Mouse (Mus musculus) lung, embryonic 14.5 days (tissue): ENCODE data around the gene Lsm14b. TPM values are rescaled to one million over a fixed set of nuclear protein-coding genes. Genes with fewer than 3 reads are reported as not detected.
A peak's percentile ranks its signal among the peaks of the same experiment; 100 is the strongest.

Experiments used
- ATAC-seq: fragments of 200-750 bp; cut with Nextera tagmentation; 2 replicates; pipeline ENCODE4 v1.8.0; 2017; ENCODE audit warnings: mild to moderate bottlenecking, moderate TSS enrichment, moderate library complexity; ENCODE audit not compliant: insufficient read depth
- DNase-seq: peaks from one replicate; pipeline ENCODE4 v3.0.0-alpha.2; 2015
- H3K27ac ChIP-seq: fragments of 300-500 bp; sonication (generic); 2 replicates; pipeline ENCODE4 v1.5.1; 2014; ENCODE audit warnings: low read depth, mild to moderate bottlenecking, moderate library complexity
- H3K27me3 ChIP-seq: fragments of 300-500 bp; sonication (generic); 2 replicates; pipeline ENCODE4 v1.6.1; 2014; ENCODE audit warnings: low read length, control low read depth; ENCODE audit not compliant: insufficient read depth
- H3K36me3 ChIP-seq: fragments of 300-500 bp; sonication (generic); 2 replicates; pipeline ENCODE4 v1.6.1; 2014; ENCODE audit warnings: control low read depth; ENCODE audit not compliant: insufficient read depth
- H3K4me1 ChIP-seq: fragments of 300-500 bp; sonication (generic); 2 replicates; pipeline ENCODE4 v1.6.1; 2014; ENCODE audit warnings: antibody characterized with exemption, control low read depth; ENCODE audit not compliant: insufficient read depth
- H3K4me2 ChIP-seq: fragments of 300-500 bp; sonication (generic); 2 replicates; pipeline ENCODE4 v1.6.1; 2014; ENCODE audit warnings: mild to moderate bottlenecking
- H3K4me3 ChIP-seq: fragments of 300-500 bp; sonication (generic); 2 replicates; pipeline ENCODE4 v1.5.1; 2014; ENCODE audit warnings: low read depth, low read length
- H3K9ac ChIP-seq: fragments of 300-500 bp; sonication (generic); 2 replicates; pipeline ENCODE4 v1.6.1; 2014
- H3K9me3 ChIP-seq: fragments of 300-500 bp; sonication (generic); 2 replicates; pipeline ENCODE4 v1.6.1; 2016; ENCODE audit warnings: low read depth, low read length, control low read depth
- CTCF ChIP-seq: IDR thresholded peaks from 2 replicates; pipeline ENCODE4 v1.5.1; 2016; ENCODE audit warnings: antibody characterized with exemption, low read depth
- WGBS: fragments of 180-500 bp; shearing (Covaris S2); extraction: QIAGEN DNeasy Blood & Tissue Kit; methylation state at CpG from one replicate; pipeline ENCODE4 v1.1.7; 2014; 5-methylcytosine and 5-hydroxymethylcytosine counted together
- polyA plus RNA-seq: library from polyadenylated mRNA; unstranded; fragments of >200 nt; fragmentation: Nextera tagmentation; extraction: Ambion mirVana; gene quantifications from 2 replicates; pipeline ENCODE4 v1.2.1, GENCODE M21; 2014

Gene Lsm14b
- polyA plus RNA-seq: 6.5 and 6.8 TPM in 2 replicates

- ATAC-seq (peak; percentile 96), DNase-seq (peak; percentile 99)
- peak within 1 kb of the TSS; percentile 81 for H3K9ac ChIP-seq
- peak within 1 kb of the TSS; percentile 95 for H3K4me3 ChIP-seq
- WGBS: under 1% methylated on average over 69 of the region's 80 CpGs
- H3K4me1 ChIP-seq: peaks cover 15% of the 10 kb centered on the region
- H3K9me3 ChIP-seq: no peaks in the 10 kb centered on the region
- H3K27me3 ChIP-seq: peaks cover 16% of the 10 kb centered on the region
- H3K36me3 ChIP-seq: peaks cover 28% of the 10 kb centered on the region
- H3K27ac ChIP-seq: peak within 1 kb of the TSS; percentile 91
- peak within 1 kb of the TSS; percentile 72 for H3K4me2 ChIP-seq
- TF ChIP-seq CTCF: no peak
Measured at GRCm38 (mm10) chr2:180024401-180025098, at the start of gene Lsm14b. TSS of gene Lsm14b (plus strand) at chr2:180024987.

- Histone ChIP-seq H3K36me3 (no peaks in the 10 kb centered on the region), H3K4me3 (peak overlapping the region; percentile 77), H3K27me3 (no peaks in the 10 kb centered on the region), H3K4me1 (peaks cover 18% of the 10 kb centered on the region), H3K9me3 (no peaks in the 10 kb centered on the region), H3K9ac (peak overlapping the region; percentile 85), H3K4me2 (peak overlapping the region; percentile 98), H3K27ac (peak overlapping the region; percentile 78; the same call in 1 of the 2 replicates)
- no peak for TF ChIP-seq CTCF
- WGBS: 0% methylated on average over 25 of the region's 82 CpGs
- DNase-seq (peak; percentile 35), ATAC-seq (no peak)
Measured at GRCm38 (mm10) chr2:179975851-179976250, 48.9 kb upstream of the Lsm14b start.

- WGBS: 0% methylated on average over 25 of the region's 54 CpGs
- ATAC-seq: peak; percentile 55
- DNase-seq: no peak
- Histone ChIP-seq H3K4me1 (peaks cover 18% of the 10 kb centered on the region), H3K4me3 (peak overlapping the region; percentile 77), H3K27me3 (no peaks in the 10 kb centered on the region), H3K4me2 (peak overlapping the region; percentile 98), H3K27ac (peak overlapping the region; percentile 78), H3K36me3 (no peaks in the 10 kb centered on the region), H3K9ac (peak overlapping the region; percentile 85), H3K9me3 (no peaks in the 10 kb centered on the region)
- TF ChIP-seq CTCF: no peak
Measured at GRCm38 (mm10) chr2:179976295-179976627, 48.5 kb upstream of the Lsm14b start.

GRCm38 (mm10) chr2:179976628-179977343, 48.0 kb upstream of the Lsm14b start, which contains the start of gene Taf4:
TSS of gene Taf4 (minus strand) at chr2:179976646.
- peak within 1 kb of the TSS; percentile 95 for H3K27ac ChIP-seq
- no peaks in the 10 kb centered on the region for H3K36me3 ChIP-seq
- no peaks in the 10 kb centered on the region for H3K9me3 ChIP-seq
- WGBS: under 1% methylated on average over 65 of the region's 84 CpGs
- H3K4me1 ChIP-seq: peaks cover 18% of the 10 kb centered on the region
- peak; percentile 94 for DNase-seq
- ATAC-seq: peak; percentile 94
- H3K4me3 ChIP-seq: peak within 1 kb of the TSS; percentile 77
- no peak for TF ChIP-seq CTCF
- peak within 1 kb of the TSS; percentile 85 for H3K9ac ChIP-seq
- H3K4me2 ChIP-seq: peak within 1 kb of the TSS; percentile 98
- no peaks in the 10 kb centered on the region for H3K27me3 ChIP-seq

GRCm38 (mm10) chr2:179977344-179978025, 47.3 kb upstream of the Lsm14b start:
- Histone ChIP-seq H3K27ac (peak overlapping the region; percentile 95), H3K36me3 (no peaks in the 10 kb centered on the region), H3K9me3 (no peaks in the 10 kb centered on the region), H3K4me1 (peaks cover 18% of the 10 kb centered on the region), H3K9ac (peak overlapping the region; percentile 85), H3K27me3 (no peaks in the 10 kb centered on the region), H3K4me2 (peak overlapping the region; percentile 98), H3K4me3 (peak overlapping the region; percentile 77)
- TF ChIP-seq CTCF: no peak
- ATAC-seq (no peak), DNase-seq (no peak)
- WGBS: 8% methylated on average over 10 of the region's 10 CpGs

- no peak overlapping the region for H3K27ac ChIP-seq
- ATAC-seq (no peak), DNase-seq (no peak)
- H3K4me3 ChIP-seq: no peak overlapping the region
- H3K4me1 ChIP-seq: peaks cover 18% of the 10 kb centered on the region
- TF ChIP-seq CTCF: no peak
- no peaks in the 10 kb centered on the region for H3K9me3 ChIP-seq
- H3K27me3 ChIP-seq: no peaks in the 10 kb centered on the region
- H3K4me2 ChIP-seq: no peak overlapping the region
- H3K36me3 ChIP-seq: no peaks in the 10 kb centered on the region
- H3K9ac ChIP-seq: no peak overlapping the region
- 77% methylated on average over 3 of the region's 3 CpGs for WGBS
Measured at GRCm38 (mm10) chr2:179978250-179978649, 46.5 kb upstream of the Lsm14b start.

GRCm38 (mm10) chr2:179979836-179980235, 45.0 kb upstream of the Lsm14b start:
- WGBS: 65% methylated on average over 8 of the region's 8 CpGs
- Histone ChIP-seq H3K36me3 (no peaks in the 10 kb centered on the region), H3K9ac (no peak overlapping the region), H3K9me3 (no peaks in the 10 kb centered on the region), H3K27me3 (no peaks in the 10 kb centered on the region), H3K4me1 (peaks cover 7% of the 10 kb centered on the region; the same call in 1 of the 2 replicates), H3K4me3 (no peak overlapping the region), H3K4me2 (no peak overlapping the region), H3K27ac (no peak overlapping the region)
- DNase-seq (no peak), ATAC-seq (no peak)
- no peak for TF ChIP-seq CTCF
